16 mouse cellular contexts compared by ENCODE assay signal in the genomic region with DNA sequence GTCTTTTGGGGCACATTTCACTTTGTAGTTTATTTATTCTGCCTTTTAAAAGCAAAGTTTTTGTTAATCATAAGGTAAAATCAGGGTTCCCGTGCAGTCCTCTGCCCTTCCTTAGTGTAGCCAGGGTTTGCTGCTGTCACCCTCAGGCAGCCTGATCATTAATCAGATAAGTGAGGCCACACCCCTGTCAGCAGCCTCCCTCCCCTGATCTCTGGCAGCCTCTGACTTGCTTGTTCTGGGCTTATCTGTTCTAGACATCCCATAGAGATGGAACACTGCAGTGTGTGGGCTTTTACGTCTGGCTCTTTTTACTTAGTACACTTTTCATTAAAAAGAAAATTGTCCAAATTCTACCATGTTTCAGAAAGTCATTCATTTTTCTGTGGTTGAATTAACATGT. TPM values are rescaled to one million over a fixed set of nuclear protein-coding genes. Genes with fewer than 3 reads are reported as not detected.
DNase-seq lines count a peak whose midpoint lies in the region; ATAC-seq and TF ChIP-seq lines count a peak whose summit lies in the region.
"Had no signal": no experiment of that assay in that cellular context is flagged by ENCODE, and none has a peak within 500 bp of the region (broad histone marks: within the 10 kb centered on the region; RNA-seq: fewer than 3 reads in every experiment).

No protein-coding gene starts in this region.

- H3K4me2 ChIP-seq in stomach, embryonic 14.5 days (replicated peaks; ENCODE audit: low read depth, low read length) = no peak overlapping the region
- H3K4me2 ChIP-seq in stomach, postnatal 0 days (replicated peaks; ENCODE audit: low read depth) = no peak overlapping the region
- no peak overlapping the region for H3K4me2 ChIP-seq in liver, embryonic 11.5 days
- H3K4me2 ChIP-seq: forebrain, embryonic 12.5 days; heart, embryonic 13.5 days; hindbrain, embryonic 12.5 days; lung, embryonic 15.5 days; midbrain, embryonic 11.5 days had no signal

- H3K9me3 ChIP-seq in stomach, embryonic 14.5 days (ENCODE audit: control insufficient read depth, low read depth, low read length) = no peaks in the 10 kb centered on the region
- H3K9me3 ChIP-seq in stomach, postnatal 0 days (ENCODE audit: control insufficient read depth, low read length) = 0 out of 2 replicates have a peak, but pooled peaks cover 2% of the 10 kb centered on the region
- H3K9me3 ChIP-seq in liver, embryonic 11.5 days (ENCODE audit: control insufficient read depth, low read length) = peaks cover 6% of the 10 kb centered on the region
- H3K9me3 ChIP-seq: lung, embryonic 15.5 days had no signal

- no peak for TF ChIP-seq CTCF in stomach, postnatal 0 days (IDR thresholded peaks at IDR 0.05; ENCODE audit: low read depth)

- H3K27ac ChIP-seq in stomach, embryonic 14.5 days (ENCODE audit: low read length) = no peak overlapping the region
- H3K27ac ChIP-seq in stomach, postnatal 0 days (replicated peaks) = no peak overlapping the region
- H3K27ac ChIP-seq in liver, embryonic 11.5 days (ENCODE audit: low read depth, low read length) = no peak overlapping the region
- H3K27ac ChIP-seq: forebrain, embryonic 12.5 days; heart, embryonic 13.5 days; hindbrain, embryonic 12.5 days; lung, embryonic 15.5 days had no signal

- DNase-seq in stomach, postnatal 0 days (ENCODE audit: low spot score) = no peak
- DNase-seq in adrenal gland, postnatal 14 days = peak; percentile 23
- no peak for DNase-seq in liver, embryonic 11.5 days (ENCODE audit: low spot score)
- DNase-seq in yolk sac, embryonic 10.5 days (ENCODE audit: low spot score) = peak; percentile 29
- no peak for DNase-seq in frontal cortex, adult 2 months (ENCODE audit: extremely low spot score in 1 of 2, low spot score in 1 of 2)
- no peak for DNase-seq in frontal cortex, postnatal 25 days (ENCODE audit: low spot score in 2 of 2)
- DNase-seq in cerebellum, adult 8-10 months = no peak
- DNase-seq: gastrocnemius, postnatal 25 days; layer of hippocampus, adult 9-11 months had no signal

- no peaks in the 10 kb centered on the region for H3K36me3 ChIP-seq in stomach, embryonic 14.5 days (ENCODE audit: control insufficient read depth, insufficient read depth, low read length)
- H3K36me3 ChIP-seq in stomach, postnatal 0 days (ENCODE audit: control insufficient read depth, insufficient read depth, low read length) = 0 out of 2 replicates have a peak, but pooled peaks cover 5% of the 10 kb centered on the region
- peaks cover 8% of the 10 kb centered on the region; the same call in 1 of the 2 replicates for H3K36me3 ChIP-seq in liver, embryonic 11.5 days (ENCODE audit: control insufficient read depth, insufficient read depth, low read length)

- no peaks in the 10 kb centered on the region for H3K27me3 ChIP-seq in stomach, embryonic 14.5 days (ENCODE audit: control insufficient read depth, insufficient read depth, low read length)
- H3K27me3 ChIP-seq in stomach, postnatal 0 days (ENCODE audit: control insufficient read depth, insufficient read depth, low read length) = no peaks in the 10 kb centered on the region
- no peaks in the 10 kb centered on the region for H3K27me3 ChIP-seq in liver, embryonic 11.5 days (replicated peaks; ENCODE audit: control insufficient read depth, insufficient read depth, low read length)
- H3K27me3 ChIP-seq: forebrain, embryonic 12.5 days; heart, embryonic 13.5 days; lung, embryonic 15.5 days had no signal

- no peak overlapping the region for H3K4me3 ChIP-seq in stomach, embryonic 14.5 days (ENCODE audit: low read depth, low read length)
- no peak overlapping the region for H3K4me3 ChIP-seq in stomach, postnatal 0 days (ENCODE audit: low read depth, low read length)
- H3K4me3 ChIP-seq in liver, embryonic 11.5 days (ENCODE audit: low read depth, low read length) = no peak overlapping the region
- H3K4me3 ChIP-seq: forebrain, embryonic 12.5 days; heart, embryonic 13.5 days; hindbrain, embryonic 12.5 days; lung, embryonic 15.5 days; myocyte had no signal

- H3K9ac ChIP-seq in stomach, embryonic 14.5 days (replicated peaks; ENCODE audit: low read depth, low read length) = no peak overlapping the region
- no peak overlapping the region for H3K9ac ChIP-seq in stomach, postnatal 0 days (ENCODE audit: low read length)
- no peak overlapping the region for H3K9ac ChIP-seq in liver, embryonic 11.5 days (ENCODE audit: low read depth, low read length)
- H3K9ac ChIP-seq: forebrain, embryonic 12.5 days; heart, embryonic 13.5 days; hindbrain, embryonic 12.5 days; lung, embryonic 15.5 days had no signal

- peak; percentile 56; the same call in 1 of the 2 replicates for ATAC-seq in stomach, embryonic 14.5 days (ENCODE audit: insufficient number of reproducible peaks, insufficient read depth, low FRiP score, low read depth)
- ATAC-seq in stomach, postnatal 0 days (ENCODE audit: low FRiP score, low TSS enrichment) = no peak
- ATAC-seq in liver, embryonic 11.5 days (replicated peaks; ENCODE audit: low FRiP score) = peak; percentile 92

- WGBS in stomach, embryonic 14.5 days = 23% methylated on average over 2 of the region's 2 CpGs
- 31% methylated on average over 2 of the region's 2 CpGs for WGBS in stomach, postnatal 0 days
- 23% methylated on average over 2 of the region's 2 CpGs for WGBS in liver, embryonic 11.5 days

- no peak for TF ChIP-seq EP300 in stomach, postnatal 0 days (optimal IDR thresholded peaks at IDR 0.05)

- no peaks in the 10 kb centered on the region for H3K4me1 ChIP-seq in stomach, embryonic 14.5 days (ENCODE audit: control insufficient read depth, insufficient read depth, low read length)
- H3K4me1 ChIP-seq in stomach, postnatal 0 days (replicated peaks; ENCODE audit: control insufficient read depth, insufficient read depth) = no peaks in the 10 kb centered on the region
- no peaks in the 10 kb centered on the region for H3K4me1 ChIP-seq in liver, embryonic 11.5 days (replicated peaks; ENCODE audit: control insufficient read depth, insufficient read depth, low read length)
- H3K4me1 ChIP-seq: forebrain, embryonic 12.5 days; heart, embryonic 13.5 days; hindbrain, embryonic 12.5 days; lung, embryonic 15.5 days had no signal

RNA-seq across cellular contexts. Expression of a gene that starts 13.0 kb away (rescaled TPM):
- polyA plus RNA-seq in stomach, embryonic 14.5 days (2014; fragmentation: Nextera tagmentation; extraction: Ambion mirVana) = 14.1 and 17.8 TPM in 2 replicates
- 8.0 and 8.3 TPM in 2 replicates for polyA plus RNA-seq in stomach, postnatal 0 days (2015; fragmentation: Nextera tagmentation; extraction: Ambion mirVana)
- total RNA-seq in adrenal gland, postnatal 14 days (2021) = 4.8 and 6.0 TPM in 2 replicates
- 6.4 and 6.8 TPM in 2 replicates for polyA plus RNA-seq in liver, embryonic 11.5 days (2014; fragmentation: Nextera tagmentation; extraction: Ambion mirVana)
- 6.2 and 6.6 TPM in 2 replicates for polyA plus RNA-seq in frontal cortex, adult 2 months (2012; rRNA removed)

RNA-seq across cellular contexts. Expression of a gene that starts 13.3 kb away (rescaled TPM):
- 31.7 and 36.5 TPM in 2 replicates for polyA plus RNA-seq in stomach, embryonic 14.5 days (2014; fragmentation: Nextera tagmentation; extraction: Ambion mirVana)
- 15.5 and 15.7 TPM in 2 replicates for polyA plus RNA-seq in stomach, postnatal 0 days (2015; fragmentation: Nextera tagmentation; extraction: Ambion mirVana)
- total RNA-seq in adrenal gland, postnatal 14 days (2021) = 29.3 and 32.7 TPM in 2 replicates
- 18.9 and 23.7 TPM in 2 replicates for polyA plus RNA-seq in liver, embryonic 11.5 days (2014; fragmentation: Nextera tagmentation; extraction: Ambion mirVana)
- 186 and 223 TPM in 2 replicates for polyA plus RNA-seq in frontal cortex, adult 2 months (2012; rRNA removed)

Comparison
In these comparisons a context has a peak if more than half of its experiments do, and no peak if none do; other contexts are left out.
1. DNase-seq: peak in adrenal gland, postnatal 14 days (single experiment) and yolk sac, embryonic 10.5 days (single experiment); none in stomach, postnatal 0 days (single experiment), liver, embryonic 11.5 days (single experiment), frontal cortex, adult 2 months (0 of 2), frontal cortex, postnatal 25 days (0 of 2) and cerebellum, adult 8-10 months (single experiment).